Mouse (Mus musculus): Measurements from ENCODE around the gene Cc2d2a. TPM values are rescaled to one million over a fixed set of nuclear protein-coding genes. Genes with fewer than 3 reads are reported as not detected.

Gene Cc2d2a
- polyA plus RNA-seq (2012): not detected in 2 replicates

DNA sequence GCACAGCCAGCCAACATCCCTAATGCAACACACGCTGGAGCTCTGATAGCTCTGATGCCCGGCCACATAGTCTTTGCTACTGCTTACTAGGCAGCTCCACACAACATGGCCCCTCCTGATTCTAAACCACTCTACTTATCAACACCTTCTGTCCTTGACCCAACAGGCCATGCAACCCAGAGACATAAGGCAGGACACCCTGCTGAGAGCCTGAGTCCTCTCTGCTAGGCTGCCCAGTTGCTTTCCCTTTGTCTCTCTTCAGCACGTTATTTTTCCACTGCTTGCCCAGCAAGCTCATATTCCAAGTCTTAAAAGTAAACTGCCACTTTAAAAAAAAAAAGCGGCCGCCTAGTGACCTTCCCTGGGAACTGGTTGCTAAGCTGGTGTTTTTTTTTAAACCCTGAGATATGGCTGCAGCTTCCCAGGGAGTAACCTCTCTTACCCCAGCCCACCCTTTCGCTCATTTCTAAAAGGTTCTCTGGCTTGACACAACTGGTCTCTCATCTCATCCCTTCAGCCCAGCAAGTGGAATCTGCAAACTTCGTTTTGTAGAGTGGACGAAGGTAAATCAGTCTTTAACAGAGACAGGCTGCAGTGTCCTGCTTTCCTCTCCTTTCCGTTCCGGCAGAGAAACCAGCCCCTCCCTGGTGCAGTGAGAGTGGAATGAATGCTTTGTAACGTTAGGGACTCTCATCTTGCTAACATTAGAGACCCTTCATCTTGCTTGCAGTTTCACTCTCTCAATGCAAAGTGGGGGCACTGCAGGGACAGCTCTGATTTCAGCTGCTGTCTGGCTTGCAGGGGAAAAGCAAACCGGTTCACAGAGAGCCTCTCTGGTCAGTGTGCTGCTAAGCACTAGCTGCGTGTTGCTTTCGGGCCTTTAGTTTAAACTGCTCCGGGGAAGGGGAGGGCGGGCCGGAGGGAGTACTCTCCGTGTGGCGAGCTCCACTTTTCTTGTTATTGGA is at the start of gene Cc2d2a:
Gene Cc2d2a (plus strand): TSS at position 350 of the 965 bp plus-strand sequence.
- Histone ChIP-seq H3K36me3 (ENCODE audit: control insufficient read depth) (no peaks in the 10 kb centered on the region), H3K4me3 (replicated peaks) (peak within 1 kb of the TSS; percentile 39), H3K27me3 (ENCODE audit: control insufficient read depth) (no peaks in the 10 kb centered on the region), H3K9me3 (ENCODE audit: control insufficient read depth, low read length) (no peaks in the 10 kb centered on the region), H3K4me1 (ENCODE audit: control insufficient read depth) (peaks cover 2% of the 10 kb centered on the region; the same call in 1 of the 2 replicates)
- TF ChIP-seq GATA1 (IDR thresholded peaks at IDR 0.05; ENCODE audit: low read length) (no peak), TAL1 (IDR thresholded peaks at IDR 0.05; ENCODE audit: low read length) (no peak)

DNA sequence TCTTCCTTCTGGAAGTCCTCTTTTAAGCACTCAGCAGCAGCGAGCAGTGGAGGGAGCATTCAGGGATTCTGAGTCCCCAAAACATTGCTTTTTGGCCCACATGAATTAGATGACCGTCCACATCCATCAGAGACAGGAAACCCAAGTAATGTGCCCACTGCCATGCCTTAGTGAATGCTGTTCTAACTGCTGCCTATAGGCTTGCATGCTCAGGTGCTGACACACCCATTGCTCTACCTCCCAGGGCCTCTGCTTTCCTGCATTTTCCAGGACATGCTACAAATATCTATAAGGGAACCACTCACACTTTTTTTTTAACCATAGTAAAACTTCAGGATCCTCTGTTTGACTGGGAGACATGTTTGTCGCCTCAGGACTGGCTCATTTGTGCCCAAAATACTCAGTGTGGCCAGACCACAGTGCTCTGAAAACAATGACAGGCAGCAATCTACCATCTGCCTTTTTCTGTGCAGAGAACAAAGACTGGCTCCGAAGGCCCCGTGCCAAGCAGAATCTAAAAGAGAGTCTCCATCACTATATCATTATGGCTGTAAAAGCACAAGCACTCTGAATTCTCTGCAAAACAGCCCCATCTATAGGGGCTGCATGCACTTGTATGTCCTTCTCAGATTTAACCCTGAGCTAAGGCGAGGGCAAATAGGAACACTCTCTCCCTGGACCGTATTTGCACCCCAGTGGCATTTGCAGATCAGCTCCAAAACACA is 40.4 kb upstream of the Cc2d2a start:
- no peaks in the 10 kb centered on the region for H3K27me3 ChIP-seq (ENCODE audit: control insufficient read depth)
- H3K4me3 ChIP-seq (replicated peaks): no peak overlapping the region
- H3K9me3 ChIP-seq (ENCODE audit: control insufficient read depth, low read length): no peaks in the 10 kb centered on the region
- no peaks in the 10 kb centered on the region for H3K36me3 ChIP-seq (ENCODE audit: control insufficient read depth)
- H3K4me1 ChIP-seq (ENCODE audit: control insufficient read depth): no peaks in the 10 kb centered on the region
- no peak for TF ChIP-seq GATA1 (IDR thresholded peaks at IDR 0.05; ENCODE audit: low read length)
- no peak for TF ChIP-seq TAL1 (IDR thresholded peaks at IDR 0.05; ENCODE audit: low read length)

DNA sequence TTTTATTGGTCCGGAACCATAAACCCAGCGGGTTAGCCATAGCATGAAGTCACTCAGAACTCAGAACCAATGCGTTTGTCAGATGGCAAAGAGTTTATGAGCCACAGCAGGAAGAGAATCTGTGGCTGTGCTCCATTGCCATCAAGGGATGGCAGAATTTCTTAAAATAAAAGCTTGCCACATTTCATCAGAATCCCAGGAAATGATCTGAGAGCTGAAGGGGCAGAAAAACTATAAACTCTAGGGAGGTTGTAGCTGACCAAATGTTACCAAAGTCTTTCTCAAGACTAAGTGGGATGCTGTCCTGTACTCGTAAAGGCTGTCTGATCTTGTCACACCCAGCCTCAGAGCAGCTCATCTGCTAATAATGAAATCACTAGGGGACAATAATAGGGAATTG is 36.7 kb upstream of the Cc2d2a start:
- Histone ChIP-seq H3K9me3 (ENCODE audit: control insufficient read depth, low read length) (no peaks in the 10 kb centered on the region), H3K36me3 (ENCODE audit: control insufficient read depth) (no peaks in the 10 kb centered on the region), H3K4me3 (replicated peaks) (no peak overlapping the region), H3K27me3 (ENCODE audit: control insufficient read depth) (no peaks in the 10 kb centered on the region), H3K4me1 (ENCODE audit: control insufficient read depth) (no peaks in the 10 kb centered on the region)
- no peak for TF ChIP-seq GATA1 (IDR thresholded peaks at IDR 0.05; ENCODE audit: low read length)
- no peak for TF ChIP-seq TAL1 (IDR thresholded peaks at IDR 0.05; ENCODE audit: low read length)

DNA sequence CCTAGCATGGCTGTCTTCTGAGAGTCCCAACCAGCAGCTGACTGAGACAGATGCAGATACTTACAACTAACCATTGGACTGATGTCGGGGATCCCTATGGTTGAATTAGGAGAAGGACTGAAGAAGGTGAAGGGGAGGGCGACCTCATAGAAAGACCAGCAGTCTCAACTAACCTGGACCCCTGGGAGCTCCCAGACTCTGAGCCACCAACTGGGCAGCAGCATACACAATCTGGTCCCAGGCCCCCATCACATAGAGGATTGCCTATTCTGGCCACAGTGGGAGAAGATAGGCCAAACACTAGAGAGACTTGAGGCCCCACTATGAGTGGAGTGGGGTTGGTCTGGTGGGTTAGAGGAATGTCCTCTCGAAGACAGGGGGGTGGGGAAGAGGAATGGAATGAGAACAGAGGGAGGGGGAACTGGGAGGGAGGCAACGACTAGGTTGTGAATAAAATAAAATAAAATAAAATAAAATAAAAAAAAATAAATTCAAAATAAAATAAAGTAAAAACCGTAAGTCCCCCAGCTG is 28.0 kb upstream of the Cc2d2a start:
- no peaks in the 10 kb centered on the region for H3K27me3 ChIP-seq (ENCODE audit: control insufficient read depth)
- H3K36me3 ChIP-seq (ENCODE audit: control insufficient read depth): no peaks in the 10 kb centered on the region
- H3K4me3 ChIP-seq (replicated peaks): no peak overlapping the region
- no peak for TF ChIP-seq GATA1 (IDR thresholded peaks at IDR 0.05; ENCODE audit: low read length)
- TF ChIP-seq TAL1 (IDR thresholded peaks at IDR 0.05; ENCODE audit: low read length): no peak
- H3K4me1 ChIP-seq (ENCODE audit: control insufficient read depth): no peaks in the 10 kb centered on the region
- H3K9me3 ChIP-seq (ENCODE audit: control insufficient read depth, low read length): no peaks in the 10 kb centered on the region

DNA sequence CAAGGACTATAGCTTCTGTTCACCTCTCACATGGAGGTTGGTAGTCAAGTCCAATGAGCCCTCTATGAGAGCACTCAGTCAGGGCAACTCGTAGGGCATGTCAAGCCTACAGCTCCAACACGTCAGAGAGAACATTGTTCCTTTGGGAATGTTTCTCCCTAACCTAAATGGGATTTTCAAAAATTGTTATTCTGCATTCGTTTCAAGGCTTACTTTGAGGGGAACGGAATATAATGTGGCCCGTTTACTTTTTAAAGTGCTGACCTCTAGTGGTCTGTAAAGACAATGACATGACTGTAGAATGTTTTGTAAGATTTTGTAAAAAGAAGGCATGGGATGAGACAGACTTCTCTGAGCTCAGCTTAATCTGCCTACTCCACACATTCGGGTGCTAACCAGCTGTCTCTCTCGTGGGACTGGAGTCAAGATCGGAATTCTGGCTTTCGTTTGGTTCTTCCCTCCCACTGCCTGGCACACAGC is 27.5 kb upstream of the Cc2d2a start:
- no peaks in the 10 kb centered on the region for H3K4me1 ChIP-seq (ENCODE audit: control insufficient read depth)
- H3K4me3 ChIP-seq (replicated peaks): no peak overlapping the region
- H3K36me3 ChIP-seq (ENCODE audit: control insufficient read depth): no peaks in the 10 kb centered on the region
- H3K27me3 ChIP-seq (ENCODE audit: control insufficient read depth): no peaks in the 10 kb centered on the region
- no peaks in the 10 kb centered on the region for H3K9me3 ChIP-seq (ENCODE audit: control insufficient read depth, low read length)
- no peak for TF ChIP-seq TAL1 (IDR thresholded peaks at IDR 0.05; ENCODE audit: low read length)

DNA sequence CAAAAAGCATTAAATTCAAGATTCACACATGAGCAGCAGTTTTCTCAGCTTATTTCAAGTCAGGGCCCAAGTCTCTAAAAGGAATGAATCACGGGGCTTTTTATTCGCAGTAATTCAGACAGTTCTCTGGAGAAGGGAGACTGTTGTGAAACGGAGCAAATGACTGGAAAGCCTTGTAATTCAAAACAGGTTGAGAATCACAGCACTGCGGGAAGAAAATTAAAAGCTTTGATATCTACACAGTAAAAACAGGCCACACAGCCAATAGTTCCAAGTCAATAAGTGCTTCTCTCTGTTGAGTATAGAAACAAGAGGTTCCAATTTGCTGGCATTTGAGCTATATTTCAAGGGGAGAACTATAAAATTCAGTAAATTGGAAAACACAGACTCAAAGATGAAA is 17.1 kb upstream of the Cc2d2a start:
- TF ChIP-seq GATA1 (IDR thresholded peaks at IDR 0.05; ENCODE audit: low read length): no peak
- no peak for TF ChIP-seq TAL1 (IDR thresholded peaks at IDR 0.05; ENCODE audit: low read length)
- Histone ChIP-seq H3K36me3 (ENCODE audit: control insufficient read depth) (no peaks in the 10 kb centered on the region), H3K27me3 (ENCODE audit: control insufficient read depth) (no peaks in the 10 kb centered on the region), H3K4me3 (replicated peaks) (no peak overlapping the region), H3K9me3 (ENCODE audit: control insufficient read depth, low read length) (no peaks in the 10 kb centered on the region), H3K4me1 (ENCODE audit: control insufficient read depth) (no peaks in the 10 kb centered on the region)

DNA sequence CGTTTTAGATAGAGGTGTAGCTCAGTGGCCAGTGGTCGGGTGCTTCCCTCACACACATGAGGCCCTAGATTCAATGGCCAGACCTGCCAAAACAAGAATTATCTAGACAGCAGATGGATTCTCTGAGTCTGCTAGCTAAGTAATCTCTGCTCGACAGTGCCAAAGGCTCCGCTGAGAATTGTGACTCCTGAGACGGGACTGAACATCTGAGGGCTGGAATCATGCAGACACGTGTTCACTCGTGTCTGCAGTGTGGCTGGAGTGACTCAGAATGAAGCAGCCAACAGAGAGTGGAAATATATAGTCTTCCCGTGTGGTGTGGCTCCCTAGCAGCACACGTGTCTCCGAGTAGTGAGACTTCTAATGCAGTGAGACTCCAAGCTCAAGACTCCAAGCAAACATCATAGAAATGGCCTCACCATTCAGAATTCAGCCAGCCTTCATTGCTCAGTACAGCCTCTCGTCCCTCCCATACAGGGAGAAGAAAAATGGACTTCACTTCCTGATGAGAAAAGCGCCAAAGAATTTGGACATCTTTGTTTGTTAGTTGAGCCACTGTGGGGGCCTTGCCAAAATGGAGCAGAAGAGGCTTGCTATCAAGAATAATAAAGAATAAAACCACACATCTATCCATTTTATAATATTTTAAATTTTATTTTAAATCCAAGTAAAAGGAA is 14.9 kb upstream of the Cc2d2a start:
- no peak overlapping the region for H3K4me3 ChIP-seq (replicated peaks)
- no peaks in the 10 kb centered on the region for H3K36me3 ChIP-seq (ENCODE audit: control insufficient read depth)
- H3K4me1 ChIP-seq (ENCODE audit: control insufficient read depth): no peaks in the 10 kb centered on the region
- TF ChIP-seq GATA1 (IDR thresholded peaks at IDR 0.05; ENCODE audit: low read length) (no peak), TAL1 (IDR thresholded peaks at IDR 0.05; ENCODE audit: low read length) (no peak)
- no peaks in the 10 kb centered on the region for H3K9me3 ChIP-seq (ENCODE audit: control insufficient read depth, low read length)
- no peaks in the 10 kb centered on the region for H3K27me3 ChIP-seq (ENCODE audit: control insufficient read depth)

DNA sequence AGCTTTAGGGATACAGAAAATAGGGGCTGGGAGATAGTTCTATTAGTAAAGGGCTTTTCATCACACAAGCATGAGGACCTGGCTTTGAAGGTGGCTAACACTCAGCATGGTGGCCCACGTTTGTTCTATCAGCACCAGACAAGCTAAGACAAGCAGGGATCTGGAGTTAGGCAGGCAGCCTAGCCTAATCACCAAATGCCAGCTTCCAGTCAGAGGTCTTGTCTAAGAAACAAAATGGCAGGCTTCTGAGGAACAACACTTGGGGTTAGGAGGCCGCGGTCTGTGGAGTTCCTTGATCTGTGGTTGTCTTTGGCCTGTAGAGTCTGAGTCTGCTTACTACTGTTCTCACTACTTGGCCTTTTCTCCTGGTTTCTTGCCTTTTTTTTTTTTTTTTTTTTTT is 648 bp upstream of the Cc2d2a start:
- Histone ChIP-seq H3K27me3 (ENCODE audit: control insufficient read depth) (no peaks in the 10 kb centered on the region), H3K9me3 (ENCODE audit: control insufficient read depth, low read length) (no peaks in the 10 kb centered on the region), H3K4me1 (ENCODE audit: control insufficient read depth) (peaks cover 2% of the 10 kb centered on the region; the same call in 1 of the 2 replicates), H3K36me3 (ENCODE audit: control insufficient read depth) (no peaks in the 10 kb centered on the region), H3K4me3 (replicated peaks) (no peak overlapping the region)
- no peak for TF ChIP-seq TAL1 (IDR thresholded peaks at IDR 0.05; ENCODE audit: low read length)
- TF ChIP-seq GATA1 (IDR thresholded peaks at IDR 0.05; ENCODE audit: low read length): no peak

All from erythroblast, embryonic 14.5 days (primary cell).